Mouse (Mus musculus) forebrain, embryonic 12.5 days (tissue): ENCODE results near the gene Kazn. TPM values are rescaled to one million over a fixed set of nuclear protein-coding genes. Genes with fewer than 3 reads are reported as not detected.

Experiments used
- ATAC-seq: fragments of 200-750 bp; cut with Nextera tagmentation; 2 replicates; pipeline ENCODE4 v1.8.0; 2017; ENCODE audit warnings: moderate TSS enrichment; ENCODE audit not compliant: low FRiP score
- H3K27ac ChIP-seq: fragments of 300-500 bp; sonication (generic); 2 replicates; pipeline ENCODE4 v1.5.1; 2016; ENCODE audit warnings: mild to moderate bottlenecking
- H3K27me3 ChIP-seq: fragments of 300-500 bp; sonication (generic); 2 replicates; pipeline ENCODE4 v1.6.1; 2016; ENCODE audit warnings: mild to moderate bottlenecking
- H3K36me3 ChIP-seq: fragments of 300-500 bp; sonication (generic); replicated peaks from 2 replicates; pipeline ENCODE4 v1.6.1; 2016; ENCODE audit warnings: mild to moderate bottlenecking
- H3K4me1 ChIP-seq: fragments of 300-500 bp; sonication (generic); 2 replicates; pipeline ENCODE4 v1.6.1; 2016
- H3K4me2 ChIP-seq: fragments of 300-500 bp; sonication (generic); 2 replicates; pipeline ENCODE4 v1.6.1; 2016; ENCODE audit warnings: mild to moderate bottlenecking, moderate library complexity
- H3K4me3 ChIP-seq: fragments of 300-500 bp; sonication (generic); replicated peaks from 2 replicates; pipeline ENCODE4 v1.5.1; 2016; ENCODE audit warnings: mild to moderate bottlenecking
- H3K9ac ChIP-seq: fragments of 300-500 bp; sonication (generic); 2 replicates; pipeline ENCODE4 v1.6.1; 2016; ENCODE audit warnings: mild to moderate bottlenecking
- H3K9me3 ChIP-seq: fragments of 300-500 bp; sonication (generic); 2 replicates; pipeline ENCODE4 v1.6.1; 2016
- WGBS: fragments of 180-500 bp; shearing (Covaris S2); methylation state at CpG from one replicate; pipeline ENCODE4 v1.1.7; 2016; 5-methylcytosine and 5-hydroxymethylcytosine counted together
- polyA plus RNA-seq: library from polyadenylated mRNA; unstranded; fragments of >200 nt; fragmentation: Nextera tagmentation; extraction: Ambion mirVana; gene quantifications from 2 replicates; pipeline ENCODE4 v1.2.1, GENCODE M21; 2016

Kazn gene
- polyA plus RNA-seq, 1 experiment from 2014 or later = 22.2 TPM

DNA sequence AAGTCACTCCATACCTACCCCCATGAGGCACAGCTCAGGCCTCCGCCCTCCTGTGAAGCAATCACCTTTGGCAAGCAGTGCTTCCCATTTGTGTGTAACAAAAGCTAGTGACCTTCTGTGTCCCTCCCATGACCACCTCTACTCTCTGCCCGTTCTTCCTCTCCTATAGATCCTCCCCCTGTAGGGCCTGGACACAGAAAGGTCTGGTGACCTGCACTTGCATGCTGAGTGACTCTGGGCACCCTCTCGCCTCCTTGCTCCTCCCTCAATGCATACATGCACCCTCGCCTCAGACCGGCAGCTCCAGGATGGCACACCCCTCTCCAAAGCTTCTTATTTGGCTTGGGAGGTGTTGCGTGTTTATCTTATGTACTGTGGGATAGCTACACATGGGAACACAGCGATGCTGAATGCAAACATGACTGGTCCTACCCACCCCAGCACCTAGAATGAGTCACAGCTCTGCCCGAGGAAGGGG, 176.1 kb downstream of the Kazn start:
- H3K9ac ChIP-seq = no peak overlapping the region
- WGBS = 92% methylated on average over 8 of the region's 8 CpGs
- H3K36me3 ChIP-seq = no peaks in the 10 kb centered on the region
- ATAC-seq = no peak
- no peak overlapping the region for H3K4me3 ChIP-seq
- H3K4me1 ChIP-seq = peaks cover 19% of the 10 kb centered on the region
- H3K27ac ChIP-seq = no peak overlapping the region
- no peaks in the 10 kb centered on the region for H3K9me3 ChIP-seq
- no peak overlapping the region for H3K4me2 ChIP-seq
- peaks cover 25% of the 10 kb centered on the region for H3K27me3 ChIP-seq

DNA sequence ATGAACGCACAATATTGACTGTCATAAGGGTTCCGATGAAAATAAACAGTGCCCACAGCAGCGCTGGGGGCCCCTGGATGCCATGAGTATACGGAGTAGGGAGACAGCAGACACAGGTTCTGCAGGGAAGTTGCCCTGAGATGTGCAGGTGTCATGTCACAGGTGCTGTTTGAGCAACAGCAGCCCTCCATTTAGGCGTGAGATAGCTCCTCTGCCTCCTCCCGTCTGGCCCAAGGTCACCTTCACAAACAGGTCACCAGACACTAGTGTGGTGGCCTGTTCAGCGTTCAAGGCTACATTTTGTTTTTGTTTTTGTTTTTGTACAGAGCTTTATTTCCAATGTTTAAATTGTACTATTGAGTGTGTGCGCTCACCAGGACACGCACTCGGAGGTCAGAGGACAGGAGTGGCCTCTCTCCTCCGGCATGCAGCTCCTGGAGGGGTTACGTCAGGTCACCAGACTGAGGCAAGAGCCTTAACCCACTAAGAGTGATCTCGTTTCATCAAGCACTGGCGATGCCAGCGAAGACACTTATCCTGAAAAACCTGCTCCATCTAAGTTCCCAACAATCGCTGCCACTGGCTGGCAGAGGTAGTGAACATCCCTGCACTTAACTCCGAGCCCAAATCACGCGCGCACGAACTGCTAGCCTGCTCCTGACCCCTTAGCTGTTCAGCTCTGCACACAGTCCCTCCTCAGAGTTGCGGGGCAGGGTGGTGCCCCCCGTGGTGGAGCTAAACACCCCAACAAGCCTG, 177.5 kb downstream of the Kazn start:
- 82% methylated on average over 23 of the region's 23 CpGs for WGBS
- peaks cover 11% of the 10 kb centered on the region for H3K27me3 ChIP-seq
- ATAC-seq = no peak
- H3K36me3 ChIP-seq = no peaks in the 10 kb centered on the region
- H3K9ac ChIP-seq = no peak overlapping the region
- H3K4me3 ChIP-seq = no peak overlapping the region
- H3K9me3 ChIP-seq = no peaks in the 10 kb centered on the region
- peaks cover 18% of the 10 kb centered on the region for H3K4me1 ChIP-seq
- H3K4me2 ChIP-seq = no peak overlapping the region
- H3K27ac ChIP-seq = no peak overlapping the region

DNA sequence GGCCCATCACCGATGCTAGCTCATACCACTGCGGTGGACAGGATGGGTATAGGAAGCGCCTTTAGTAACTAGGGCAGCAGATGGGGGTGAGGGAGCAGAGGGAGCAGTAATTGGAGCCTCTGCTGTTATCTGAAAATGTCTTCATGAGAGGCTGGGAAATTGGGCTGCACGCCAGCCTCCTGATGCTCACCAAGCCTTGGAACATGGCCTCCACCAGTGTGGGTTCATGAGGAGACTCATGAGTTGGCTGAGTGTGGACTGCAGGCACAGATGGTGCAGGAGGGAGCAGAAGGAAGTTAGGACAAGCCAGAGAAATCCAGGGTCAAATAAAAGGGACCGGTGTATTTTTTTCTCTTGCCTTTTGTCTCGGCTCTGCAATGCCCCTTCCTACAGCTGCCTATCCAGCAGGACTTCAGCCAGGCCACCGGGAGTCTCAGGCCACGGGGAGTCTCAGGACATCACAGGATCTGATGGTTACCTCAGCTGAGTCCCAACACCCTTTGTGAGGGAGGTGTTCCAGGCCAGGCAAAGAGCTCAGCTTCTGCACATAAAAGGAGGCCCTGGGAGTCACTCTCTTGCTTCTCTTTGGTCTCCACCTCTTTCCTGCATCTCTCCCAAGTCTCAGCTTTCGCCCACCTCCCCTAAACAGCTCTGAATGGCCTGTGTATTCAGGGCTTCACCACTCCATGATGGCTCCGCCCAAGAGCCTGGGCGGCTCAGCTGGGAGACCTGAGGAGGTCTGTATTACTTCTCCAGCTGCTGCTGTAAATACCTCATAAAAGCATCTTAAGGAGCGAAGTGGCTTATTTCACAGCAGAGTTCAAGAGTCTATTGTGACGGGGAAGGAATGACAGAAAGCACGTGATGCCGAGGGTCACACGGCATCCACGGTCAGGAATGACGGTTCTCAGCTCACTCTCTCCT, 178.5 kb downstream of the Kazn start:
- H3K27ac ChIP-seq = 0 out of 2 replicates have a peak overlapping the region, but pooled peaks have one; percentile 36
- no peak overlapping the region for H3K9ac ChIP-seq
- H3K27me3 ChIP-seq = peaks cover 8% of the 10 kb centered on the region
- 59% methylated on average over 18 of the region's 18 CpGs for WGBS
- no peaks in the 10 kb centered on the region for H3K9me3 ChIP-seq
- ATAC-seq = no peak
- no peak overlapping the region for H3K4me3 ChIP-seq
- no peak overlapping the region for H3K4me2 ChIP-seq
- H3K36me3 ChIP-seq = no peaks in the 10 kb centered on the region
- H3K4me1 ChIP-seq = peaks cover 11% of the 10 kb centered on the region

DNA sequence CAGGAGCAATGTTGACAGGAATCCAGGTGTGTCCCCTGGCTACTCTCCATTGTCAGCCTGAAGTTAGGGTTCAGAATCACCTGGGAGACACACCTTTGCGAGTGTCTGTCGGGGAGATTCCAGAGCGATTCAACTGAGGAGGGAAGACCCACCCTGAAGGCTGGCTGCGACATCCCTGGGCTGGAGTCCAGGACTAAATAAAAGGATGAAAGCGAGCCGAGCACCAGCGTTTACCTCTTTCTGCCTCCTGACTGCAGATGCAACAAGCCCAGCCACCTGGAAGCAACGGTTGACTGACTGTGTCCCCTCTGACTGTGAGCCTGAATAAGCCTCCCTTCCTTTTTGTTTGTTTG, 179.4 kb downstream of the Kazn start:
- no peak for ATAC-seq
- WGBS = 89% methylated on average over 8 of the region's 8 CpGs
- H3K4me2 ChIP-seq = no peak overlapping the region
- H3K4me3 ChIP-seq = no peak overlapping the region
- no peaks in the 10 kb centered on the region for H3K36me3 ChIP-seq
- peaks cover 11% of the 10 kb centered on the region for H3K4me1 ChIP-seq
- H3K27me3 ChIP-seq = 0 out of 2 replicates have a peak, but pooled peaks cover 5% of the 10 kb centered on the region
- H3K9ac ChIP-seq = no peak overlapping the region
- H3K27ac ChIP-seq = no peak overlapping the region
- no peaks in the 10 kb centered on the region for H3K9me3 ChIP-seq

DNA sequence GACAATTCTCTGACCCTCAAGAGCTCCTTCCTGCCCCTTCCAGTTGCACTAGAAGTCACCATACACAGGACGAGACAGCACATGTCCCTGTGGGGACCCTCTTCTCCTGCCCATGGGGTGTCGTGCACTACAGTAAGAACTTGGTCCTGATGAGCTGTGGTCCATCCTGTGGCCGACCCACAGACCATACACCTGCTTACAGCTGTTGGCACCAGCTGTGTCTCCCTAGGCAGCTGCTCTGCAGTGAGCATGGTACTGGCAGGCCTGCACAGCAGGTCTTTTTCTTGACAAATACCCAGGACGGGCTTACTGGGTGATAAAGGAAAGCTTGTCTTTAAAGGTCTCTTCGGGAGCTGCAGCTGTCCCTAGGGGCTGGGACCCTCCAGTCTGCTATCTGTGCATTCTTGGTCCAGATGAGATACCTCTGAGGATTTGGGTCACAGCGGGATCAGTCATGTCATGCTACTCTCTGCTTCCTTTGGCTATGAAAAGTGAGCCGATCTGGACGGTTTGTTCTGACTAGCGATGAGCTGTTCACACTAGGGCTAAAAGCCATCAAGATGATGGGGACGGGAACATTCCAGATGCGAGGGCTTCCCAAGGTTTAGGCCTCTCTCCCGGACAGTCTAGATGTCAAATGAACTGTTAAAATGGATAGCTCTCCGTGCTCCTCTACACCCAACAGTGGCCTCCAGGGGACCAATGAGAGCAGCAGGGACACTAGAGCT, 179.9 kb downstream of the Kazn start:
- no peak for ATAC-seq
- WGBS = 83% methylated on average over 13 of the region's 13 CpGs
- Histone ChIP-seq H3K4me3 (no peak overlapping the region), H3K27me3 (0 out of 2 replicates have a peak, but pooled peaks cover 5% of the 10 kb centered on the region), H3K36me3 (no peaks in the 10 kb centered on the region), H3K4me1 (peaks cover 11% of the 10 kb centered on the region), H3K4me2 (no peak overlapping the region), H3K27ac (no peak overlapping the region), H3K9ac (no peak overlapping the region), H3K9me3 (no peaks in the 10 kb centered on the region)

DNA sequence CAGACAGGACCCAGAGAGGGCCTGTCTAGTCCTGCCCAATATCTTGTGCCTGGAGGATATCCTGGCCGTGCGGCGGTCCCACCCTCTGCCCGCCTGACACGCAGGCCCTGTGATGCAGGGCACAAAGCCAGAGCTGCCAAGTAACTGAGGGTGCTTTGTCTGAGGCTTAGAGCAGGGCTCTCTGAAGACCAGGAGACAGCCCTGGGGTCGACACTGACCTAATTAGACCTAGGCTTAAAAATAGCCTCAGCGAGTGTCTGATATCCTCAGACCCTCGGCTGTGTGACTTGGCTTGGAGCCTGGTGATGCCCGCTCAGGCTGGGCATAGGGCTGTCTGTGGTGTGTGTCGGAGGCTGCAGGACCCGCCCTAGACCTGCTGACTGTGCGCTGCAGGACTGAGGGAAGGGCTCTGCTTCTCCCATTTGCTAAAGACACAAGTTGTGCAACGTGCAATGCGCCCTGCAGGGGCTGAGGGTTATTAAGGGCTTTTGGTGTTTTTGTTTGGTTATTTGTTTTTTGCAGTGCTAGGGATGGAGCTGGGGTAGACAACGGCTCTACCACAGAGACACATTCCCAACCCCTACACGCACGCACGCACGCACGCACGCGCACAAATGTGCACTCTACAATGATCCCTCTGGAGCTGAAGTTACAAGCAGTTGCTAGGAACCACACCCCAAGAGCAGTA, 181.5 kb downstream of the Kazn start:
- WGBS = 77% methylated on average over 22 of the region's 22 CpGs
- no peaks in the 10 kb centered on the region for H3K36me3 ChIP-seq
- no peak overlapping the region for H3K9ac ChIP-seq
- H3K4me1 ChIP-seq = peaks cover 11% of the 10 kb centered on the region
- H3K27ac ChIP-seq = no peak overlapping the region
- no peak for ATAC-seq
- H3K27me3 ChIP-seq = 0 out of 2 replicates have a peak, but pooled peaks cover 5% of the 10 kb centered on the region
- H3K4me3 ChIP-seq = no peak overlapping the region
- H3K4me2 ChIP-seq = no peak overlapping the region
- H3K9me3 ChIP-seq = no peaks in the 10 kb centered on the region

DNA sequence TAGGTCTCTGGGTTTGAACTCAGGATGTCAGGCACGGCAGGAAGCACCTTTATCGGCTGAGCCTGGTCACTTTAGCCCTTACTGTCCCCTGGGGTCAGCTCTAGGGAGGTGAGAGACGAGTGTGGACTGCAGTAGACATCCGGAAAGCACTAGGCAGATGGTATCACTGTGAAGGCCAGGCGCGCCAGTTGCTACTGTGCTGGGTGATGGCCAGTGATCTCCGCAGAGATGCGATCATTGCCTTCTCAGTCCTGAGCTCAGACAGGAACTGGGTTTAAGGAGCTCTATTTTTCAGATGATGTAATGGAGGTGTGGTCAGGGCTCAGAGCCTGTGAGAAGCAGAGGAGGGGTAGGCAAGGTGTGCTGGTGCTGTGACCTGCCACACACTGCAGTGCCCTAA, 183.6 kb downstream of the Kazn start:
- Histone ChIP-seq H3K36me3 (no peaks in the 10 kb centered on the region), H3K9ac (no peak overlapping the region), H3K9me3 (no peaks in the 10 kb centered on the region), H3K4me1 (peaks cover 4% of the 10 kb centered on the region; the same call in 1 of the 2 replicates), H3K4me3 (no peak overlapping the region), H3K4me2 (no peak overlapping the region), H3K27me3 (0 out of 2 replicates have a peak, but pooled peaks cover 5% of the 10 kb centered on the region), H3K27ac (no peak overlapping the region)
- 90% methylated on average over 8 of the region's 8 CpGs for WGBS
- ATAC-seq = no peak

DNA sequence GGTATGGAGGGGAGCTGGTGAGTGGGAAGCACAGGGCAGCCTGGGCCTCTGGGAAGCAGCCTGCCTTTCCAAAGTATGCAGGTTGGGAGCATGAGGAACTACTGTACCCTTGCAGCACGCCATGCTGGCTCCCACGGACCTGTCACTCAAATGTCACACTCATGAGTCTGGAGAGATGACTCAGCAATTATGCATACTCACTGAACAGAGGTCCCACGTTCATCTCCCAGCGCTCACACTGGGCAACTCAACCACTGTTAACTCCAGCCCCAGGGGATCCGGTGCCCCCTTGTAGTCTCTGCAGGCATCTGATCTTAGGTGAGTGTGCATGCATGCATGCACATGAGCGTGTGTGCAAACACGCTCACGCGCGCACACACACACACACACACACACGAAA, 184.6 kb downstream of the Kazn start:
- no peak overlapping the region for H3K4me2 ChIP-seq
- no peaks in the 10 kb centered on the region for H3K9me3 ChIP-seq
- H3K4me3 ChIP-seq = no peak overlapping the region
- no peak for ATAC-seq
- no peak overlapping the region for H3K9ac ChIP-seq
- H3K27me3 ChIP-seq = no peaks in the 10 kb centered on the region
- H3K27ac ChIP-seq = no peak overlapping the region
- no peaks in the 10 kb centered on the region for H3K36me3 ChIP-seq
- whole genome bisulfite sequencing = 87% methylated on average over 11 of the region's 11 CpGs
- no peaks in the 10 kb centered on the region for H3K4me1 ChIP-seq

DNA sequence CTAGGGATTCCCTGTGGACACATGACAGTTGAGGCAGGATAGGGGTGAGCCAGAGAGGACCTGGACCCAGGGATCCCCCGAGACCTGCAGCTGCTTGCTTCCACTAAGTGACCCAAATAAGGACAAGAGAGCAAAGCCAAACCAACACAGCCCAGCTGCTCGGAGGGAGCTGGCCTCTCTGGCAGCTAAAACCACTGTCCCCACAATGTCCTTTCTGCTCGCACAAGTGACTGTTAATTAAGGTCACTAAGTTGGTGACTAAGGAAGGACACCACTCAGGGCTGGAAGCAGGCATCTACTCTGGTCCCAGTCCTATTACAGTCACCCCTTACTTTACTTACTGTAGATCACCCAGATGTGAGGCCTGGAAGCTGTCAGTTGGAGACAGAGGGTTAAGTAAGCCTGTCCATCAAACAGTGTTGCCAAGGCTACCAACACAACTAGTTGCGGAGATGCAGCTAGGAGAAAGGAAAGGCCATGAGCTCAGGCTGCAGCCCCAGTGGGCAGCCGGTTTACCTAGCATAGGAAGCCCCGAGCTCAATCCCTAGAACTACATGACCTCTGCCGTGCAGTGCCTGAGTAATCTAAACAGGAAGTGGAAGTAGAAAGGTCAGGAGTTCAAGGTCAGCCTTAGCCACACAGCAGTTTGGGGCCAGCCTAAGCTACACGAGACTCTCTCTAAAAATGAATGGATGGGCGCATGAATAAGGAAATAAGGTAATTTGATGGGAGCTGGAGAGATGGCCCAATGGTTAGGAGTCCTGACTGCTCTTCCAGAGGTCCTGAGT, 185.3 kb downstream of the Kazn start:
- Histone ChIP-seq H3K27me3 (no peaks in the 10 kb centered on the region), H3K4me3 (no peak overlapping the region), H3K9ac (no peak overlapping the region), H3K27ac (no peak overlapping the region), H3K4me1 (no peaks in the 10 kb centered on the region), H3K9me3 (no peaks in the 10 kb centered on the region), H3K36me3 (no peaks in the 10 kb centered on the region), H3K4me2 (no peak overlapping the region)
- 54% methylated on average over 9 of the region's 9 CpGs for WGBS
- no peak for ATAC-seq

DNA sequence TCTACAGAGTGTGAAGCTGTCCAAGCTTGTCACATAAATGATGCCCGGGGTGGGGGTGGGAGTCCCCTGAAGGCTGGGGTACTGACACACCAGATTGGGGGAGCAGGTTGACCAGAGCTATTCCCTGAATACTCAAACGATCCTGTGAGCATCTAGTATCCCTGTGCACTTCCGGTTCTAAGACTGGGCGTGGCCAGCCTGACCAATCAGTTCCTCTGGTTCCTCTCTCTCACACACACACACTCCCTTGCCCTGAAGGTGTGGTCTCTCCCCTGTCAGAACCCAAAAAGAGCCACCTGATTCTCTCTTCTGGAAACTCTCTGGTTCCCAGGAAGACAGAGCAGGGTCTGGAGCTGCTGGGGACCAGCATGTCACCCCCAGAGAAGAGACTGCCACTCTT, 185.9 kb downstream of the Kazn start:
- 79% methylated on average over 4 of the region's 4 CpGs for WGBS
- no peak overlapping the region for H3K4me3 ChIP-seq
- H3K9me3 ChIP-seq = no peaks in the 10 kb centered on the region
- no peak overlapping the region for H3K9ac ChIP-seq
- H3K27me3 ChIP-seq = no peaks in the 10 kb centered on the region
- no peak for ATAC-seq
- no peaks in the 10 kb centered on the region for H3K4me1 ChIP-seq
- no peak overlapping the region for H3K27ac ChIP-seq
- no peak overlapping the region for H3K4me2 ChIP-seq
- no peaks in the 10 kb centered on the region for H3K36me3 ChIP-seq

DNA sequence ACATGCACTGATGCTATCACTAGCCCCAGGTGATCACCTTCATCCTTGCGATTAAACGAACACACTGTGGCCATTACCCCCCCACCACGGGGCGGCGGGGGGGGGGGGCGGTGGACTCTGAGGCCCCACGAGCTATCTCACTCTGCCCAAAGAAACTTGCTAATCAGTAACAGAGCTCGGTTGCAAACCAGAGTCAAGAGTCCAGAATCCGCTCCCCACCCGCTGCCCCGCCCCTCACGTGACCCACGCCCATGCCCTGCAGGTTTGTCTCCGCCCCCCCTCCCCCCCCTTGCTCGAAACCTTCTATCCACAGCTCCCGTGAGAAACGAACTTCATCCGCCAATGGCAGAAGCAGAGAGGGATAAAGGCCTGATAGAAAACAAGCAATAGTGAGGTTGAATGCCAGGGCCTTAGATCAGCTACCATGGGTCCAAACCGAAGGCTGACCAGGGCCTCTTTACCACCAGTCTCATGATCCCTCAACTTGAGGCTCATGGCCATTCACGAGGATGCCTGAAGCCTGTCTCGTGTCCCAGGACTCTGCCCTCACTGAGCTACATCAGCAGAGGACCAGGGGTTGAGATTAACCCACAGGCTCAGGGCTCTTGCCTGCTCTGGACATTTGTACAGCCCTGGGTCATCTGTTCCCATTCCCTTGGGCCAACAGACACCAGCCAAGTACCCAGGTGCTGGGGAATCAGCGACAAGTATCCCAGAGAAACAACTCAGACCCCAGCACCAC, 186.6 kb downstream of the Kazn start:
- no peak overlapping the region for H3K4me3 ChIP-seq
- 54% methylated on average over 22 of the region's 22 CpGs for WGBS

More for the DNA sequence above, 186.6 kb downstream of the Kazn start:
- Histone ChIP-seq H3K9me3 (no peaks in the 10 kb centered on the region), H3K9ac (no peak overlapping the region), H3K27me3 (no peaks in the 10 kb centered on the region), H3K4me1 (no peaks in the 10 kb centered on the region), H3K36me3 (no peaks in the 10 kb centered on the region), H3K4me2 (no peak overlapping the region), H3K27ac (no peak overlapping the region)
- no peak for ATAC-seq
